Mouse (Mus musculus) embryonic facial prominence, embryonic 12.5 days (tissue): Measurements from ENCODE around the gene Atrnl1. TPM values are rescaled to one million over a fixed set of nuclear protein-coding genes. Genes with fewer than 3 reads are reported as not detected.
"Not testable (repeated sequence)": the region's sequence is repeated elsewhere in the genome, so short reads cannot be mapped to it uniquely, and the experiment has no call there.

Experiments
- ATAC-seq: fragments of 200-750 bp; cut with Nextera tagmentation; 2 replicates; pipeline ENCODE4 v1.8.0; 2017; ENCODE audit not compliant: insufficient number of reproducible peaks, insufficient read depth, low FRiP score, low TSS enrichment
- H3K27ac ChIP-seq: fragments of 300-500 bp; sonication (generic); 2 replicates; pipeline ENCODE4 v1.5.1; 2016; ENCODE audit warnings: mild to moderate bottlenecking
- H3K27me3 ChIP-seq: fragments of 300-500 bp; sonication (generic); 2 replicates; pipeline ENCODE4 v1.6.1; 2016; ENCODE audit warnings: mild to moderate bottlenecking, moderate library complexity
- H3K36me3 ChIP-seq: fragments of 300-500 bp; sonication (generic); 2 replicates; pipeline ENCODE4 v1.6.1; 2016; ENCODE audit warnings: mild to moderate bottlenecking
- H3K4me1 ChIP-seq: fragments of 300-500 bp; sonication (generic); 2 replicates; pipeline ENCODE4 v1.6.1; 2016
- H3K4me2 ChIP-seq: fragments of 300-500 bp; sonication (generic); replicated peaks from 2 replicates; pipeline ENCODE4 v1.6.1; 2016; ENCODE audit warnings: mild to moderate bottlenecking, moderate library complexity
- H3K4me3 ChIP-seq: fragments of 300-500 bp; sonication (generic); 2 replicates; pipeline ENCODE4 v1.5.1; 2016; ENCODE audit warnings: mild to moderate bottlenecking
- H3K9ac ChIP-seq: fragments of 300-500 bp; sonication (generic); 2 replicates; pipeline ENCODE4 v1.6.1; 2016; ENCODE audit warnings: mild to moderate bottlenecking, moderate library complexity
- H3K9me3 ChIP-seq: fragments of 300-500 bp; sonication (generic); 2 replicates; pipeline ENCODE4 v1.6.1; 2016; ENCODE audit warnings: mild to moderate bottlenecking, moderate library complexity
- WGBS: fragments of 180-500 bp; shearing (Covaris S2); methylation state at CpG from one replicate; pipeline ENCODE4 v1.1.7; 2016; 5-methylcytosine and 5-hydroxymethylcytosine counted together
- polyA plus RNA-seq: library from polyadenylated mRNA; unstranded; fragments of >200 nt; fragmentation: Nextera tagmentation; extraction: Ambion mirVana; gene quantifications from 2 replicates; pipeline ENCODE4 v1.2.1, GENCODE M21; 2016

Atrnl1 gene
- polyA plus RNA-seq, 1 experiment from 2014 or later = 12.8 TPM

- 81% methylated on average over 2 of the region's 2 CpGs for WGBS
- ATAC-seq = no peak
- no peak overlapping the region for H3K9ac ChIP-seq
Observed at GRCm38 (mm10) chr19:58025053-58025452, 414.2 kb downstream of the Atrnl1 start.

GRCm38 (mm10) chr19:58029661-58030060, 418.8 kb downstream of the Atrnl1 start:
- H3K4me2 ChIP-seq = no peak overlapping the region
- 69% methylated on average over 2 of the region's 2 CpGs for WGBS
- H3K9ac ChIP-seq = no peak overlapping the region
- H3K9me3 ChIP-seq = no peaks in the 10 kb centered on the region
- H3K27ac ChIP-seq = no peak overlapping the region
- H3K36me3 ChIP-seq = 0 out of 2 replicates have a peak, but pooled peaks cover 4% of the 10 kb centered on the region
- H3K27me3 ChIP-seq = no peaks in the 10 kb centered on the region
- H3K4me3 ChIP-seq = no peak overlapping the region
- no peaks in the 10 kb centered on the region for H3K4me1 ChIP-seq
- ATAC-seq = no peak

More at GRCm38 (mm10) chr19:58025053-58025452, 414.2 kb downstream of the Atrnl1 start:
- no peaks in the 10 kb centered on the region for H3K9me3 ChIP-seq
- no peak overlapping the region for H3K27ac ChIP-seq
- H3K4me2 ChIP-seq = no peak overlapping the region
- H3K4me3 ChIP-seq = no peak overlapping the region
- 0 out of 2 replicates have a peak, but pooled peaks cover 4% of the 10 kb centered on the region for H3K36me3 ChIP-seq
- no peaks in the 10 kb centered on the region for H3K4me1 ChIP-seq
- H3K27me3 ChIP-seq = no peaks in the 10 kb centered on the region

- H3K9me3 ChIP-seq = no peaks in the 10 kb centered on the region
- H3K9ac ChIP-seq = no peak overlapping the region
- no peak for ATAC-seq
- no peak overlapping the region for H3K4me3 ChIP-seq
- no peaks in the 10 kb centered on the region for H3K36me3 ChIP-seq
- H3K27me3 ChIP-seq = no peaks in the 10 kb centered on the region
- no peak overlapping the region for H3K4me2 ChIP-seq
- H3K4me1 ChIP-seq = no peaks in the 10 kb centered on the region
- 97% methylated on average over 5 of the region's 5 CpGs for WGBS
- H3K27ac ChIP-seq = no peak overlapping the region
Observed at GRCm38 (mm10) chr19:58033241-58033640, 422.4 kb downstream of the Atrnl1 start.

GRCm38 (mm10) chr19:58036166-58036565, 425.3 kb downstream of the Atrnl1 start:
- Histone ChIP-seq H3K36me3 (no peaks in the 10 kb centered on the region), H3K9ac (no peak overlapping the region), H3K4me3 (no peak overlapping the region), H3K4me1 (no peaks in the 10 kb centered on the region), H3K27ac (no peak overlapping the region), H3K9me3 (no peaks in the 10 kb centered on the region), H3K27me3 (no peaks in the 10 kb centered on the region), H3K4me2 (no peak overlapping the region)
- ATAC-seq = no peak
- WGBS = 88% methylated on average over 3 of the region's 3 CpGs

GRCm38 (mm10) chr19:58043120-58043519, 432.3 kb downstream of the Atrnl1 start:
- WGBS = 52% methylated on average over 8 of the region's 8 CpGs
- Histone ChIP-seq H3K27me3 (no peaks in the 10 kb centered on the region), H3K4me3 (no peak overlapping the region), H3K9ac (no peak overlapping the region), H3K9me3 (no peaks in the 10 kb centered on the region), H3K4me2 (no peak overlapping the region), H3K36me3 (no peaks in the 10 kb centered on the region), H3K27ac (0 out of 2 replicates have a peak overlapping the region, but pooled peaks have one; percentile 41), H3K4me1 (peaks cover 17% of the 10 kb centered on the region; the same call in 1 of the 2 replicates)
- ATAC-seq = no peak

GRCm38 (mm10) chr19:58043550-58043949, 432.7 kb downstream of the Atrnl1 start:
- Histone ChIP-seq H3K27me3 (no peaks in the 10 kb centered on the region), H3K27ac (no peak overlapping the region), H3K9me3 (no peaks in the 10 kb centered on the region), H3K9ac (no peak overlapping the region), H3K36me3 (no peaks in the 10 kb centered on the region), H3K4me3 (no peak overlapping the region), H3K4me2 (no peak overlapping the region), H3K4me1 (peaks cover 17% of the 10 kb centered on the region; the same call in 1 of the 2 replicates)
- ATAC-seq = peak; percentile 28; the same call in 1 of the 2 replicates
- 35% methylated on average over 4 of the region's 4 CpGs for WGBS

GRCm38 (mm10) chr19:58044816-58045215, 434.0 kb downstream of the Atrnl1 start:
- Histone ChIP-seq H3K4me3 (no peak overlapping the region), H3K9me3 (no peaks in the 10 kb centered on the region), H3K27me3 (no peaks in the 10 kb centered on the region), H3K4me2 (no peak overlapping the region), H3K4me1 (peaks cover 17% of the 10 kb centered on the region; the same call in 1 of the 2 replicates), H3K36me3 (no peaks in the 10 kb centered on the region), H3K27ac (no peak overlapping the region), H3K9ac (no peak overlapping the region)
- ATAC-seq = no peak
- 85% methylated on average over 5 of the region's 5 CpGs for WGBS

GRCm38 (mm10) chr19:58046656-58047055, 435.8 kb downstream of the Atrnl1 start:
- Histone ChIP-seq H3K4me3 (no peak overlapping the region), H3K9ac (no peak overlapping the region), H3K4me1 (peaks cover 17% of the 10 kb centered on the region; the same call in 1 of the 2 replicates), H3K27me3 (no peaks in the 10 kb centered on the region), H3K36me3 (no peaks in the 10 kb centered on the region), H3K27ac (no peak overlapping the region), H3K4me2 (no peak overlapping the region), H3K9me3 (no peaks in the 10 kb centered on the region)
- no peak for ATAC-seq
- WGBS = 83% methylated on average over 7 of the region's 7 CpGs

GRCm38 (mm10) chr19:58050410-58050809, 439.6 kb downstream of the Atrnl1 start:
- not testable (repeated sequence) for H3K4me3 ChIP-seq, H3K36me3 ChIP-seq, H3K4me1 ChIP-seq, H3K27me3 ChIP-seq, H3K27ac ChIP-seq, ATAC-seq, H3K9ac ChIP-seq, H3K4me2 ChIP-seq, H3K9me3 ChIP-seq
- WGBS = 88% methylated on average over 9 of the region's 9 CpGs

GRCm38 (mm10) chr19:58050986-58051385, 440.2 kb downstream of the Atrnl1 start:
- Histone ChIP-seq H3K36me3 (no peaks in the 10 kb centered on the region), H3K4me2 (no peak overlapping the region), H3K9me3 (no peaks in the 10 kb centered on the region), H3K27ac (no peak overlapping the region), H3K4me3 (no peak overlapping the region), H3K4me1 (no peaks in the 10 kb centered on the region), H3K9ac (no peak overlapping the region), H3K27me3 (no peaks in the 10 kb centered on the region)
- 91% methylated on average over 8 of the region's 8 CpGs for WGBS
- ATAC-seq = no peak

- Histone ChIP-seq H3K4me3 (no peak overlapping the region), H3K4me1 (no peaks in the 10 kb centered on the region), H3K9ac (no peak overlapping the region), H3K36me3 (no peaks in the 10 kb centered on the region), H3K27me3 (no peaks in the 10 kb centered on the region), H3K4me2 (no peak overlapping the region), H3K27ac (no peak overlapping the region), H3K9me3 (no peaks in the 10 kb centered on the region)
- 78% methylated on average over 13 of the region's 13 CpGs for WGBS
- no peak for ATAC-seq
Observed at GRCm38 (mm10) chr19:58051905-58052304, 441.1 kb downstream of the Atrnl1 start.

GRCm38 (mm10) chr19:58052444-58053135, 441.8 kb downstream of the Atrnl1 start:
- ATAC-seq = no peak
- Histone ChIP-seq H3K36me3 (no peaks in the 10 kb centered on the region), H3K9me3 (no peaks in the 10 kb centered on the region), H3K4me3 (no peak overlapping the region), H3K4me2 (no peak overlapping the region), H3K4me1 (no peaks in the 10 kb centered on the region), H3K27me3 (no peaks in the 10 kb centered on the region), H3K27ac (peak overlapping the region; percentile 33; the same call in 1 of the 2 replicates), H3K9ac (no peak overlapping the region)
- WGBS = 49% methylated on average over 13 of the region's 13 CpGs
